Mouse (Mus musculus) stomach, postnatal 0 days (tissue): ENCODE results near the gene Nedd1.

ENCODE experiments used
- CTCF ChIP-seq: IDR thresholded peaks from 2 replicates; pipeline ENCODE4 v1.5.1; 2016; ENCODE audit warnings: antibody characterized with exemption, low read depth, mild to moderate bottlenecking, moderate library complexity
- EP300 ChIP-seq: optimal IDR thresholded peaks from 2 replicates; pipeline ENCODE3; 2016; ENCODE audit warnings: antibody characterized with exemption

DNA sequence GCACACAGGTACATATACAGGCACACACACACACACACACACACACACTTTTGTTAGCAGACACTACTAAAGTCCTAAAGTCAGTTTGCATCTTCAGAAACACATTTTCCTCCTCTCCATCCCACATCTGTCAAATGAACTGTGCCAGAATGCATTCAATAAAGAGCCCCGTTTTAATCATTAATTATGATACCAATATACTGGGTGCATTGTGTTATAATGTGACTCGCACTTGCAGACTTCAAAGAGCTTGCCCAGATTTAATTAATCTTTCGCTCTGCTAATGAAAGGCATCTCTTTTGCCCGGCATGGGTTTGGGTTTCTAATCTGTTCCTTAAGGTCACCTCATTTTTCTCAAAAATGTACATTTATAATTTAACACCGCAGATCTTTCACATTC, 32.1 kb upstream of the Nedd1 start:
- TF ChIP-seq CTCF: no peak
- no peak for TF ChIP-seq EP300
